Mouse (Mus musculus): ENCODE results near the gene Lrrc8a.

Gene Lrrc8a

GRCm38 (mm10) chr2:30239777-30240176, 2.3 kb downstream of the Lrrc8a start:
- DNase-seq (ENCODE audit: low spot score), result no peak

- no peak for DNase-seq (ENCODE audit: low spot score)
Observed at GRCm38 (mm10) chr2:30240267-30240666, 2.8 kb downstream of the Lrrc8a start, which contains the start of gene Gm28035. TSS of gene Gm28035 (plus strand) at chr2:30240567.

GRCm38 (mm10) chr2:30242509-30242908, 5.0 kb downstream of the Lrrc8a start:
- peak; percentile 46 for DNase-seq (ENCODE audit: low spot score)

- DNase-seq (ENCODE audit: low spot score), result no peak
Observed at GRCm38 (mm10) chr2:30243391-30243790, 5.9 kb downstream of the Lrrc8a start.

GRCm38 (mm10) chr2:30244595-30245178, 7.2 kb downstream of the Lrrc8a start:
- DNase-seq (ENCODE audit: low spot score), result peak; percentile 60

GRCm38 (mm10) chr2:30247036-30247435, 9.5 kb downstream of the Lrrc8a start:
- no peak for DNase-seq (ENCODE audit: low spot score)

GRCm38 (mm10) chr2:30247681-30248080, 10.2 kb downstream of the Lrrc8a start:
- no peak for DNase-seq (ENCODE audit: low spot score)

GRCm38 (mm10) chr2:30249182-30249581, 11.7 kb downstream of the Lrrc8a start:
- DNase-seq (ENCODE audit: low spot score), result no peak

GRCm38 (mm10) chr2:30250166-30251128, 12.9 kb downstream of the Lrrc8a start:
- no peak for DNase-seq (ENCODE audit: low spot score)

GRCm38 (mm10) chr2:30251417-30252104, 14.0 kb downstream of the Lrrc8a start:
- peak; percentile 81 for DNase-seq (ENCODE audit: low spot score)

GRCm38 (mm10) chr2:30252521-30252920, 15.0 kb downstream of the Lrrc8a start:
- no peak for DNase-seq (ENCODE audit: low spot score)

GRCm38 (mm10) chr2:30253809-30254208, 16.3 kb downstream of the Lrrc8a start:
- no peak for DNase-seq (ENCODE audit: low spot score)

GRCm38 (mm10) chr2:30255631-30256395, 18.3 kb downstream of the Lrrc8a start:
- DNase-seq (ENCODE audit: low spot score), result no peak

- no peak for DNase-seq (ENCODE audit: low spot score)
Observed at GRCm38 (mm10) chr2:30256616-30257350, 19.3 kb downstream of the Lrrc8a start.

- DNase-seq (ENCODE audit: low spot score), result no peak
Observed at GRCm38 (mm10) chr2:30257699-30258460, 20.4 kb downstream of the Lrrc8a start.

- DNase-seq (ENCODE audit: low spot score), result peak; percentile 56
Observed at GRCm38 (mm10) chr2:30258600-30258999, 21.1 kb downstream of the Lrrc8a start.

GRCm38 (mm10) chr2:30259131-30260064, 21.9 kb downstream of the Lrrc8a start:
- DNase-seq (ENCODE audit: low spot score), result no peak

GRCm38 (mm10) chr2:30261064-30261736, 23.7 kb downstream of the Lrrc8a start:
- DNase-seq (ENCODE audit: low spot score), result no peak
